In genomic region chr1:28328986-28329385, GRCm38 (mm10) we compare ENCODE assay signal across 30 mouse cellular contexts.
DNase-seq lines count a peak whose midpoint lies in the region; ATAC-seq and TF ChIP-seq lines count a peak whose summit lies in the region.
"Had no signal": no experiment of that assay in that cellular context is flagged by ENCODE, and none has a peak within 500 bp of the region (broad histone marks: within the 10 kb centered on the region; RNA-seq: fewer than 3 reads in every experiment).

No protein-coding gene starts in this region.

- TF ChIP-seq POLR2A in myocyte (IDR thresholded peaks at IDR 0.05; ENCODE audit: insufficient read length, low read depth) = no peak
- TF ChIP-seq POLR2A in cerebellum, adult 2 months (IDR thresholded peaks at IDR 0.05; ENCODE audit: borderline replicate concordance, insufficient read depth, low read length) = no peak

- ATAC-seq in lung, embryonic 15.5 days (ENCODE audit: borderline replicate concordance, extremely low read depth, low FRiP score, low TSS enrichment) = peak; percentile 84
- ATAC-seq: activated CD4-positive, CD25-positive, alpha-beta regulatory T cell, adult 4 months; forebrain, embryonic 14.5 days; midbrain, embryonic 15.5 days had no signal

- H3K79me2 ChIP-seq in myocyte (ENCODE audit: control insufficient read depth, insufficient read depth) = no peaks in the 10 kb centered on the region

- no peak overlapping the region for H3K4me3 ChIP-seq in lung, embryonic 15.5 days
- H3K4me3 ChIP-seq in myocyte = no peak overlapping the region
- H3K4me3 ChIP-seq in cerebellum, adult 2 months (replicated peaks; ENCODE audit: insufficient read depth, low read depth, low read length) = no peak overlapping the region
- H3K4me3 ChIP-seq: embryonic facial prominence, embryonic 12.5 days; gastrocnemius, adult 2 months; limb, embryonic 10.5 days; limb, embryonic 15.5 days; liver, embryonic 13.5 days; midbrain, embryonic 10.5 days; midbrain, embryonic 15.5 days; neural tube, embryonic 12.5 days had no signal

- no peaks in the 10 kb centered on the region for H3K27me3 ChIP-seq in lung, embryonic 15.5 days
- H3K27me3 ChIP-seq in myocyte (ENCODE audit: control insufficient read depth, insufficient read depth, insufficient read length) = no peaks in the 10 kb centered on the region
- H3K27me3 ChIP-seq in cerebellum, adult 2 months (ENCODE audit: control insufficient read depth, insufficient read depth, low read length) = no peaks in the 10 kb centered on the region
- H3K27me3 ChIP-seq: embryonic facial prominence, embryonic 12.5 days; limb, embryonic 15.5 days; liver, embryonic 13.5 days; midbrain, embryonic 15.5 days; neural tube, embryonic 12.5 days had no signal

- WGBS in lung, embryonic 15.5 days = 32% methylated on average over 9 of the region's 9 CpGs
- 96% methylated on average over 9 of the region's 9 CpGs for WGBS in cerebellum, adult 2 months

- peak overlapping the region; percentile 33 for H3K4me2 ChIP-seq in lung, embryonic 15.5 days
- H3K4me2 ChIP-seq in myocyte (ENCODE audit: low read depth) = peak overlapping the region; percentile 67
- H3K4me2 ChIP-seq: embryonic facial prominence, embryonic 12.5 days; heart, embryonic 11.5 days; hindbrain, embryonic 14.5 days; limb, embryonic 15.5 days; liver, embryonic 13.5 days; midbrain, embryonic 15.5 days; neural tube, embryonic 12.5 days had no signal

- TF ChIP-seq CTCF in cerebellum, adult 2 months (IDR thresholded peaks at IDR 0.05; ENCODE audit: borderline replicate concordance, insufficient read depth, low read depth, low read length) = no peak

- no peak overlapping the region for H3K9ac ChIP-seq in lung, embryonic 15.5 days
- H3K9ac ChIP-seq: embryonic facial prominence, embryonic 12.5 days; hindbrain, embryonic 14.5 days; limb, embryonic 15.5 days; liver, embryonic 13.5 days; midbrain, embryonic 15.5 days; neural tube, embryonic 12.5 days had no signal

- no peaks in the 10 kb centered on the region for H3K9me3 ChIP-seq in lung, embryonic 15.5 days
- H3K9me3 ChIP-seq: embryonic facial prominence, embryonic 12.5 days; limb, embryonic 10.5 days; limb, embryonic 15.5 days; liver, embryonic 13.5 days; midbrain, embryonic 10.5 days; midbrain, embryonic 15.5 days; neural tube, embryonic 12.5 days had no signal

- DNase-seq in lung, postnatal 14 days = no peak
- DNase-seq in MN1 (ENCODE audit: low spot score) = peak; percentile 44
- no peak for DNase-seq in frontal cortex, postnatal 10 days (ENCODE audit: low spot score in 2 of 2)
- DNase-seq in cerebellum, adult 2 months = no peak
- DNase-seq in left cerebral cortex, postnatal 10 days (ENCODE audit: extremely low spot score in 1 of 2, low spot score in 2 of 2) = no peak
- DNase-seq: adrenal gland, adult 2 months; cerebellum, adult 9-10 months; embryo, embryonic 11 days; gastrocnemius, adult 2 months; gastrocnemius, postnatal 36 days; heart, adult 18-20 months; kidney, adult 8-10 months; kidney, postnatal 4 days; liver, embryonic 13.5 days; lung, adult 18-20 months; thymus, adult 18-20 months; thymus, postnatal 25 days had no signal

- H3K27ac ChIP-seq in lung, embryonic 15.5 days = peak overlapping the region; percentile 75
- no peak overlapping the region for H3K27ac ChIP-seq in cerebellum, adult 2 months (ENCODE audit: insufficient read depth, low read length)
- H3K27ac ChIP-seq: embryonic facial prominence, embryonic 12.5 days; gastrocnemius, adult 2 months; hindbrain, embryonic 14.5 days; kidney, postnatal 0 days; limb, embryonic 10.5 days; limb, embryonic 15.5 days; liver, embryonic 13.5 days; midbrain, embryonic 10.5 days; midbrain, embryonic 15.5 days; neural tube, embryonic 12.5 days had no signal

- intact Hi-C loops in left cerebral cortex, postnatal 10 days (cut with DNase I) = no loop called here

- H3K36me3 ChIP-seq in lung, embryonic 15.5 days = no peaks in the 10 kb centered on the region
- H3K36me3 ChIP-seq in myocyte (ENCODE audit: control insufficient read depth, insufficient read depth) = no peaks in the 10 kb centered on the region
- H3K36me3 ChIP-seq: embryonic facial prominence, embryonic 12.5 days; limb, embryonic 10.5 days; limb, embryonic 15.5 days; liver, embryonic 13.5 days; midbrain, embryonic 10.5 days; midbrain, embryonic 15.5 days; neural tube, embryonic 12.5 days had no signal

- no peak overlapping the region for H3ac ChIP-seq in myocyte (ENCODE audit: control insufficient read depth, insufficient read length)

- no peaks in the 10 kb centered on the region for H3K4me1 ChIP-seq in lung, embryonic 15.5 days
- H3K4me1 ChIP-seq in cerebellum, adult 2 months (ENCODE audit: control insufficient read depth, insufficient read depth, low read length) = 0 out of 2 replicates have a peak, but pooled peaks cover 2% of the 10 kb centered on the region
- H3K4me1 ChIP-seq: embryonic facial prominence, embryonic 12.5 days; limb, embryonic 10.5 days; limb, embryonic 15.5 days; liver, embryonic 13.5 days; midbrain, embryonic 10.5 days; midbrain, embryonic 15.5 days; neural tube, embryonic 12.5 days had no signal

TF ChIP-seq in myocyte, 11 proteins besides CTCF, POLR2A, EP300 and RAD21:
- peak; percentile 73 for TF ChIP-seq CEBPB (IDR thresholded peaks at IDR 0.05; ENCODE audit: insufficient read depth, poor library complexity, severe bottlenecking)
- TF ChIP-seq MYOG (IDR thresholded peaks at IDR 0.05; ENCODE audit: control insufficient read depth in 1 of 3, insufficient read depth in 1 of 3, insufficient read length in 2 of 3, low read depth in 2 of 3) = no peak
